Mouse (Mus musculus) forebrain, embryonic 12.5 days (tissue): ENCODE results near the gene Ywhah. TPM values are rescaled to one million over a fixed set of nuclear protein-coding genes. Genes with fewer than 3 reads are reported as not detected.
A peak's percentile ranks its signal among the peaks of the same experiment; 100 is the strongest.

Experiments
- ATAC-seq: fragments of 200-750 bp; cut with Nextera tagmentation; 2 replicates; pipeline ENCODE4 v1.8.0; 2017; ENCODE audit warnings: moderate TSS enrichment; ENCODE audit not compliant: low FRiP score
- H3K27ac ChIP-seq: fragments of 300-500 bp; sonication (generic); 2 replicates; pipeline ENCODE4 v1.5.1; 2016; ENCODE audit warnings: mild to moderate bottlenecking
- H3K27me3 ChIP-seq: fragments of 300-500 bp; sonication (generic); 2 replicates; pipeline ENCODE4 v1.6.1; 2016; ENCODE audit warnings: mild to moderate bottlenecking
- H3K36me3 ChIP-seq: fragments of 300-500 bp; sonication (generic); replicated peaks from 2 replicates; pipeline ENCODE4 v1.6.1; 2016; ENCODE audit warnings: mild to moderate bottlenecking
- H3K4me1 ChIP-seq: fragments of 300-500 bp; sonication (generic); 2 replicates; pipeline ENCODE4 v1.6.1; 2016
- H3K4me2 ChIP-seq: fragments of 300-500 bp; sonication (generic); 2 replicates; pipeline ENCODE4 v1.6.1; 2016; ENCODE audit warnings: mild to moderate bottlenecking, moderate library complexity
- H3K4me3 ChIP-seq: fragments of 300-500 bp; sonication (generic); replicated peaks from 2 replicates; pipeline ENCODE4 v1.5.1; 2016; ENCODE audit warnings: mild to moderate bottlenecking
- H3K9ac ChIP-seq: fragments of 300-500 bp; sonication (generic); 2 replicates; pipeline ENCODE4 v1.6.1; 2016; ENCODE audit warnings: mild to moderate bottlenecking
- H3K9me3 ChIP-seq: fragments of 300-500 bp; sonication (generic); 2 replicates; pipeline ENCODE4 v1.6.1; 2016
- WGBS: fragments of 180-500 bp; shearing (Covaris S2); methylation state at CpG from one replicate; pipeline ENCODE4 v1.1.7; 2016; 5-methylcytosine and 5-hydroxymethylcytosine counted together
- polyA plus RNA-seq: library from polyadenylated mRNA; unstranded; fragments of >200 nt; fragmentation: Nextera tagmentation; extraction: Ambion mirVana; gene quantifications from 2 replicates; pipeline ENCODE4 v1.2.1, GENCODE M21; 2016

Ywhah gene
- polyA plus RNA-seq, 1 experiment from 2014 or later: 453 TPM

DNA sequence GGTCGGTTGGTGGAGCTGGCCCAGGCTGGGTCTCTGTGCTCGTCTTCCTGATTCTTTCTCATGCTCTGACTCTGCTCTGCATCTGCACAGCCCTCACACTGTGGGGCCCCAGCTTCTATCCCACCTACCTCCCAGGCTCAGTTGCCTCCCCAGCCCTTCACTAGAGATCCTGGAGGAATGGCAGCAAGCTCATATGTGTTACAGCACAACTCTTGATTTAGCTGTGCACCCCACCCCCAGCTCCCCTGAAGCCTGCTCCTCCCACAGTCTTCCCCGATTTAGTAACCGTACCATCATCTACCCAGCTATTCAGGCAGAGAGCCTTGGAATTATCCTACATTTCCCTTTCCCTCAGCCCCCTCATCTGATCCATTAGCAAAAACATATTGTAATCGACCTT lies 17.5 kb upstream of the Ywhah start:
- ATAC-seq: no peak
- Histone ChIP-seq H3K27me3 (peaks cover 4% of the 10 kb centered on the region; the same call in 1 of the 2 replicates), H3K36me3 (no peaks in the 10 kb centered on the region), H3K9me3 (no peaks in the 10 kb centered on the region), H3K4me1 (peaks cover 18% of the 10 kb centered on the region), H3K4me3 (no peak overlapping the region), H3K9ac (no peak overlapping the region), H3K4me2 (no peak overlapping the region), H3K27ac (no peak overlapping the region)
- WGBS: 93% methylated on average over 5 of the region's 5 CpGs

DNA sequence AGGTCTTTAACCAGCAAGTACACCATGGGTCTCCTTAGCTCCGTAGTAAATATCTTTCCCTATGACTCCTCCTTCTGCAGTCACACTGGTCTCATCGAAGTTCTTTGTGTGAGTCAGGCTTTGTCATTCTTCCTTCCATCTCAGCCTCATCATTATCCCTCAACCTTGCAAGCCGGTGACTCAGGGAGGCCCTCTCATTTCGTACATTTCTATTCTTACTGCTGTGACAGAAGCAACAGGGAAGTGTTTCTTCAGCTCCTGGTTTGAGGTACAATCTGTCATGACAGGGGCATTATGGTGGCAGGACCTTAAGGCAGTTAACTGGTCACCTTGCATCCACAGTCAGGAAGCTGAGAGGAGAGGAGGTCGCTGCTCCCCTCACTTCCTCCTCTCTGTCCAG lies 15.8 kb upstream of the Ywhah start:
- H3K9ac ChIP-seq: no peak overlapping the region
- peaks cover 20% of the 10 kb centered on the region for H3K4me1 ChIP-seq
- no peak overlapping the region for H3K4me2 ChIP-seq
- no peak overlapping the region for H3K27ac ChIP-seq
- WGBS: 91% methylated on average over 5 of the region's 5 CpGs
- no peaks in the 10 kb centered on the region for H3K9me3 ChIP-seq
- ATAC-seq: no peak
- H3K36me3 ChIP-seq: no peaks in the 10 kb centered on the region
- peaks cover 4% of the 10 kb centered on the region; the same call in 1 of the 2 replicates for H3K27me3 ChIP-seq
- H3K4me3 ChIP-seq: no peak overlapping the region

DNA sequence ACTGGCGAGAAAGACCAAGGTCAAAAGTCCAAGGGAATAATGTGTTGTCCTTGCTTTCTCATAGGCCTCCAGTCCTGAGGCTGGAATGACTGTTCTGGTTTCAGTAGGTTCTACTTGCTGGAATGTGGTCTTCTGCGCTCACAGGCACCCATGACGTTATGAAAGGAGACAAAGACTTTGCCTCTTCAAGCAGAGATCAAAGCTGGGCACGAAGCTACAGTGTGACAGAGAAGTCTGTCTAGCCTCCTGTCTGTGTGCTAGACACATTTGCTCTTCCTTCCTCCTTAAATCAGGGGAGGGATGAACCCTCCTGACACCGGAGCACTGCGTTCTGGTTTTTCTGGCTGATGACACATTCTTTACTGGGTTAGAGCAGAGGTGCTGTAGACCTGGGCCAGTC lies 15.1 kb upstream of the Ywhah start:
- Histone ChIP-seq H3K4me2 (no peak overlapping the region), H3K27ac (no peak overlapping the region), H3K27me3 (peaks cover 4% of the 10 kb centered on the region; the same call in 1 of the 2 replicates), H3K9ac (no peak overlapping the region), H3K4me3 (no peak overlapping the region), H3K4me1 (peaks cover 20% of the 10 kb centered on the region), H3K9me3 (no peaks in the 10 kb centered on the region), H3K36me3 (no peaks in the 10 kb centered on the region)
- no peak for ATAC-seq
- 82% methylated on average over 6 of the region's 6 CpGs for WGBS

DNA sequence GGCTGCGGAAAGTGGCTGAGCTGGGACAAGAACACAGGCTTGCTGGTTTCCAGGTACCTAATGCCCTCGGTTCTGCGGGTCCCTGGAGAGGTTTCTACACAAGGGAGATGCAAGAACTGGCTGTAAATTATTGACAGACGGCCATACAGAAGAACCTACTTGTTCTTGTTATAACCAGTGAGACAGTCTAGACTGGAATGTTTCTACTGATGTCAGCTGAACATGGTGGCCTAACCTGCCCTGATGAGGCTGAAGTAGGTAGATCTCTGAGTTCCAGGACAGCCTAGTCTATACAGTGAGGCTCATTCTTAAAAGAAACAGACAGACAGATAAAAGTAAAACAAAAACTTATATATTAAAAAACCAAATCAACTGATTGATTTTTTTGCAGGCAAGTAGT lies 14.5 kb upstream of the Ywhah start:
- WGBS: 88% methylated on average over 4 of the region's 4 CpGs
- ATAC-seq: no peak

DNA sequence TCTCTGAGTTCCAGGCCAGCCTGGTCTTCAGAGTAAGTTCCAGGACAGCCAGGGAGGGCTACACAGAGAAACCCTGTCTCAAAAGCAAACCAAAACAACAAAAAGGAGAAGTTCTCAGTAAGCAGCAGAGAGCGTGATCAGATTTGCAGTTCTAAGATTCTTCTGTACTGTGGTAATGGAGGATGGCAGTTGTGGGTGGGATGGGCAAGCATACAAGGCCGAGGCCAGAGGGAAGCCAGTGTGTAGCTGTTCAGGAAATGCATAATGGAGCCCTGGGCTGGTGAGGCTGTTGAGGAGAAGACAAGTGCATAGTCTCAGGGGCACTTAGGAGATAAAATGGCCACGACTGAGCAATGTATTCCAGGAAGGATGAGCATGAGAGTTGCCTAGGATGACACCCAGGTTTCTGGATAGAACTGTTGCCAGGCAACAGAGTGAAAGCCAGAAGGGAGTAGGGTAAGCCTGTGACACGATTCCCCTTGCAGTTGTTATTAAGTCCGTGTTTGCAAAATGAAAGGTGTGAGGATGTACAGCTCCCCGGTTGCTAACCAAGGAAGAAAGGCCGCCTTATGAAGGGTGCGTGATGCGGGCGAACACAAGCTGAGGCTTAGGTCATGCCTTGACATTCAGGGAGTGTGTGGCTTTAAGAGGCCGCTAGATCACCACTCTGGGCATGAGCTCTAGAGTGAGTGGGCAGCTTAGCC lies 13.0 kb upstream of the Ywhah start:
- peak overlapping the region; percentile 42 for H3K27ac ChIP-seq
- WGBS: 76% methylated on average over 11 of the region's 11 CpGs
- H3K9me3 ChIP-seq: no peaks in the 10 kb centered on the region
- H3K4me3 ChIP-seq: no peak overlapping the region
- no peak overlapping the region for H3K4me2 ChIP-seq
- H3K9ac ChIP-seq: no peak overlapping the region
- ATAC-seq: peak; percentile 44; the same call in 1 of the 2 replicates
- no peaks in the 10 kb centered on the region for H3K36me3 ChIP-seq
- peaks cover 29% of the 10 kb centered on the region for H3K4me1 ChIP-seq
- H3K27me3 ChIP-seq: 0 out of 2 replicates have a peak, but pooled peaks cover 3% of the 10 kb centered on the region

More for the DNA sequence above, 14.5 kb upstream of the Ywhah start:
- Histone ChIP-seq H3K27me3 (peaks cover 4% of the 10 kb centered on the region; the same call in 1 of the 2 replicates), H3K36me3 (no peaks in the 10 kb centered on the region), H3K27ac (no peak overlapping the region), H3K9ac (no peak overlapping the region), H3K9me3 (no peaks in the 10 kb centered on the region), H3K4me2 (no peak overlapping the region), H3K4me1 (peaks cover 20% of the 10 kb centered on the region), H3K4me3 (no peak overlapping the region)

DNA sequence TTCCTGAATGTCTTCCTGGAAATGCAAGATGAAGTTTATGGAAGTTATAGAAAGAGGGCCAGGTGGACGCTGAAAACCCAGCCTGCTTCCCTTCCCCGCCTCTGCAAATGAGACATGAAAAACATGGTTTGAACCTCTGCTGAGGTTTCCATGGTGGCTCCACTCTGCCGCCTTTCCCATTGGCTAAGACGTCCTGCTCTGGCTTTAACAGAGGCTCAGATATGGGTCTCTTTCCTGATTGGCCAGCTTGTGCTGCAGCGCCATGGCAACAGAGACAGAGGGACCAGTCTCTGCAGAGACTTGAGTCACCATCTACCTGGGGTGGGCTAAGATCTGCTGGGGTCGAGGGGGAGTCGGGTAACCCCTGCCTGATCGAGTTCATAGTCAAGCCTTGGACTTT lies 11.9 kb upstream of the Ywhah start:
- no peaks in the 10 kb centered on the region for H3K36me3 ChIP-seq
- no peak overlapping the region for H3K27ac ChIP-seq
- 43% methylated on average over 8 of the region's 8 CpGs for WGBS
- no peaks in the 10 kb centered on the region for H3K9me3 ChIP-seq
- no peak overlapping the region for H3K9ac ChIP-seq
- H3K4me3 ChIP-seq: no peak overlapping the region
- H3K4me1 ChIP-seq: peaks cover 40% of the 10 kb centered on the region
- ATAC-seq: peak; percentile 79
- H3K27me3 ChIP-seq: 0 out of 2 replicates have a peak, but pooled peaks cover 3% of the 10 kb centered on the region
- no peak overlapping the region for H3K4me2 ChIP-seq

DNA sequence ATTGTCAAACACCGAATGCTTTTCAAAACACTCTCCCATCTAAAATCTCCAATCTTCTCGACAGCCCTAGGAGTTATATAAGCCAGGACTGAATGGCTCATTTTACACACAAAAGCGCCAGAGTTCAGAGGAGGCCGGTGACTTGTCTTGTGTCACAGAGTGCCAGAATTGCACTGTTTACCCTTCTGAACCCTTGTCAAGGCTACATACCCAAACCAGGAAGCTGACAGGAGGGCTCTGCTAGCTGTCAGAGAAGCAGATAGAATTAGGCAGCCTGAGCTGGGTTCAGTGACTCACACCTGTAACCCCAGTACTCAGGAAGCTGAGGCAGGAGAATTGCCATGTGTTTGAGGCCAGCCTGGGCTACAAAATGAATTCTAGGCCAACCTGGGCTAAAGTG lies 11.2 kb upstream of the Ywhah start:
- ATAC-seq: no peak
- Histone ChIP-seq H3K4me2 (no peak overlapping the region), H3K36me3 (no peaks in the 10 kb centered on the region), H3K9me3 (no peaks in the 10 kb centered on the region), H3K4me1 (peaks cover 42% of the 10 kb centered on the region), H3K27me3 (0 out of 2 replicates have a peak, but pooled peaks cover 9% of the 10 kb centered on the region), H3K27ac (no peak overlapping the region), H3K9ac (no peak overlapping the region), H3K4me3 (no peak overlapping the region)
- WGBS: 61% methylated on average over 4 of the region's 4 CpGs

DNA sequence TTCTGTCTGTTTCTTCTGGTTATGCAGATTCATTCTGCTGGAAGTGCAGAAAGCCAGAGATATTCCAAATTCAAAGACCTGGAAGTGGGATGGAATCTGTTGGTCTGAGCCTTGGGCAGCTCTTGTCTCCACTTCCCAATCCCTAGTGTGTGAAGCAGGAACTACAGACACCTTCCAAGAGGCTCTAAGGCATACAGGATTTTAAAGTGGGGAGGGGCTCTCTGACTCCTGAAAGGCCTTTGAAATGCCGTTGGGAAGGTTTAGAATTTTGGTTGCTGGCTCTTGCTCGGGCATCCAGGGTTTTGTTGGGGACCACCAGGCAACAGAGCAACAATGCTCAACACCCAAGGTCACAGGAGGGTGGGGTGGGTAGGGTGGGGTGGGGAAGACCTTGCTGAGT lies 9.3 kb upstream of the Ywhah start:
- H3K27me3 ChIP-seq: 0 out of 2 replicates have a peak, but pooled peaks cover 9% of the 10 kb centered on the region
- peaks cover 42% of the 10 kb centered on the region for H3K4me1 ChIP-seq
- 59% methylated on average over 2 of the region's 2 CpGs for WGBS

DNA sequence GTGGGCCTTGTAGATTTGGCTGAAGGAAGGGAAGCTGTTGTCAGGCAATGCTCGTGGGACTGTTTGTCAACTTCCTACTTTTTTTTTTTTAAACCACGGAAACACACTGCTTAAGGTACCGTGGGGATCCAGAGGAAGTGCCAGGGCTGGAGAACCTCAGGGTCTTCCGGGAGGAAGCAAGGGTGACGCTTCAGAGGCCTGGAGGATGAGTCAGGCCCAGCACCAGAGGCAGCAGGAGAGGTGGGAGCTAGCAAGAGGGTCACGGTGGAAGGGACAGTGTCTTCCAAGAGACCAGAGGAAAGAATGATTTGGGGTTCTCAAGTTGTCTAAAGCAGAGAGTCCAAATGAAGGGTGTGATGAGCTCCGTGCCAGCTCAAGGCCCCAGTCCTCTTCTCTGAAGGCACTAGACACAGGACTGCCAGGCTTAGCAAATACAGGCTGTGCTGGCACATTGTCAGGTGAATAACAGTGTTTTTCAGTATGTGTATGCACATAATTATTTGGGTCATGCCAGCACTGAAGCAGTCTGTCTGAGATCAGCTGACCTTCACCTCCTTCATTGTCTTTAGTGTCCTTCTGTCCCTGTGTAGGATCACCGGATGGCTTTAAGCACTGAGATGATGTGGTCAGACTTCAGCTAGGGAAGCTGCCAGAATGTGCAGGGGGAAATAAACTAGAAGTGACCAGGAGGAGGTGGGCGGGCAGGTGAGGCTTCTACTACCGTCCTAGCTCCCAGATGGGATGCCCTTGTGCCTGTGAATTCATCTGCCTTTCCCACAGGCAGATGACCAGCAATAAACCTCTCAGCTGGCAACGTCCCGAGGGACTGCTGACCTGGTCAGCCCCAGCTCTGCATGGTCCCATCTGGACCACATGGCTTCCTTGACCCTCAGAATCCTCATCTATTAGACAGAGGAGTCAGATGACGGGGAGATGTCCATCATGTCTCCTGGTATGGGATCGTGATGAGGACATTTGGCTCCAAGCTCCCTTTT lies 8.5 kb upstream of the Ywhah start:
- Histone ChIP-seq H3K4me1 (peaks cover 41% of the 10 kb centered on the region), H3K36me3 (no peaks in the 10 kb centered on the region), H3K27me3 (0 out of 2 replicates have a peak, but pooled peaks cover 9% of the 10 kb centered on the region), H3K9me3 (no peaks in the 10 kb centered on the region), H3K27ac (peak overlapping the region; percentile 63; the same call in 1 of the 2 replicates), H3K9ac (no peak overlapping the region), H3K4me3 (no peak overlapping the region), H3K4me2 (no peak overlapping the region)
- no peak for ATAC-seq
- 75% methylated on average over 14 of the region's 14 CpGs for WGBS

More for the DNA sequence above, 9.3 kb upstream of the Ywhah start:
- H3K4me2 ChIP-seq: no peak overlapping the region
- H3K27ac ChIP-seq: no peak overlapping the region
- H3K36me3 ChIP-seq: no peaks in the 10 kb centered on the region
- no peak for ATAC-seq
- H3K9ac ChIP-seq: no peak overlapping the region
- no peaks in the 10 kb centered on the region for H3K9me3 ChIP-seq
- H3K4me3 ChIP-seq: no peak overlapping the region

DNA sequence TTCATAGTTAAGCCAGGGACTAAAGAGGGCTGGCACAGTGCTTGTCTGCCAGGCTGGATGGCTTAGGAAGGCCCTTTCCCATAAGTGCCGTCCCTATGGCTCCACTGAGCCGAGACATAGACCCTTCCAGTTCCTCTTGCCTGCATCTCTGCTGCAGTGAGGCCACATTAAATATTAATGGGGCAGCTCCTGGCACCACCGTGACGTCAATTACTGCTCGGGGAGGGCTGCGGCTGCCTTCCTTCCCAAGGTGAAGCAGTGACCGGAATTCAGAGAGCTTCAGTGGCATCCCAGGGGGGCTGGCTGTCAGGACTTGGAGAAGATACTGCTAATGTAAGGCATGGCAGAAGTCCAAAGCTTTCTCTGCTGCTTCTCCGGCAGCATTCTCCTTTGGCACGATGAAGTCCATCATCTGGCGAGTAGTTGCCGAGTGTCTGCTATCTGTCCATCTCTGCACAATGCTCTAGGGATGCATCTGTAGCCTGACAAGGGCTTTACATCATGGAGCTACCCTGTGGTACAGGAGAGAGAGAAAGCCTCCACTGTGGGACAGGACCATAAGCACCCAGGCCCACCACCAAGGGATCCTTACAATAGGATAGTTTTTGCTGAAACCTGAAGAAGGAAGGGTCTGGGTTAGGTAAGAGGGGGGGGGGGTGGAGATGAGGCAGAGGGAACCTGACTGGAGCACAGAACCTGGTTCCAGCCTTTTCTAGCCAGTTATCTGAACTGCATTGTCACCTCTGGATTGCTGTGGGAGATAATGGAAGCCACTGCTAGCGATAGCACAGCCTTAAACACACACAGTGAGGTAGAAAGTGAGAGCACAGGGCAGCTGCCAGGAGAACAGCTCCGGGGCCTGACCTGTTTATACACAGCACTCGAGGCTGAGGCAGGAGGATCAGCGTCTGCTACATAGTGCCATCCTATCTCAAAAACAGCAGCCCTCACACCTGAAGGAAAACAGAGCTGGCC lies 7.2 kb upstream of the Ywhah start:
- H3K4me1 ChIP-seq: peaks cover 28% of the 10 kb centered on the region
- peak; percentile 58 for ATAC-seq
- H3K27ac ChIP-seq: peak overlapping the region; percentile 63
- peak overlapping the region; percentile 31 for H3K4me2 ChIP-seq
- H3K27me3 ChIP-seq: 0 out of 2 replicates have a peak, but pooled peaks cover 11% of the 10 kb centered on the region
- H3K36me3 ChIP-seq: no peaks in the 10 kb centered on the region
- no peak overlapping the region for H3K9ac ChIP-seq
- no peak overlapping the region for H3K4me3 ChIP-seq
- no peaks in the 10 kb centered on the region for H3K9me3 ChIP-seq
- 32% methylated on average over 15 of the region's 15 CpGs for WGBS

DNA sequence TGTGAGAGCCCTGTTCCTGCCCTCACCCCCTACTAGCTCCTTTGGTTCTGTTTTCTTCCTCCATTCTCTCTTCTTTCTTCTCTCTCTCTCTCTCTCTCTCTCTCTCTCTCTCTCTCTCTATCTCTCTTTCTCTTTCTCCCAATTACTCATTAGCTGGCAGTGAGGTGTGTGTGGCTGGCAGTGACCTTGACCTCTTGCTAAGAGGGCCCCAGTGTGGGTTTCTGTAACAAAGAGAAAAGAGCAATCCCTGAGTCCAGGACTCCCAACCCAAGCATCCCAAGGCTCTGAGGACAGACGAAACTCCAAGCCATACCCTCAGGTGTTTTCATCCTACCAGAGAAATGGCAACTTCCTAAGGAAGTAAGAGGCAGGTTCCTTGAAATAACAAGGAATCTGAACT lies 4.5 kb upstream of the Ywhah start:
- Histone ChIP-seq H3K4me2 (no peak overlapping the region), H3K9ac (no peak overlapping the region), H3K27me3 (0 out of 2 replicates have a peak, but pooled peaks cover 14% of the 10 kb centered on the region), H3K27ac (no peak overlapping the region), H3K4me1 (peaks cover 30% of the 10 kb centered on the region), H3K36me3 (no peaks in the 10 kb centered on the region), H3K9me3 (no peaks in the 10 kb centered on the region), H3K4me3 (no peak overlapping the region)
- no peak for ATAC-seq
- WGBS: 63% methylated on average over 1 of the region's 1 CpGs
